Mouse (Mus musculus) thymus, adult 2 months (tissue): Measurements from ENCODE around the gene Ankrd11. TPM values are rescaled to one million over a fixed set of nuclear protein-coding genes. Genes with fewer than 3 reads are reported as not detected.
A peak's percentile ranks its signal among the peaks of the same experiment; 100 is the strongest.

Experiments
- DNase-seq: peaks from one replicate; pipeline ENCODE4 v3.0.0; 2021
- H3K27ac ChIP-seq: fragments of 200-500 bp; 2 replicates; pipeline ENCODE4 v1.5.1; 2012; ENCODE audit warnings: low read length, control low read depth; ENCODE audit not compliant: control insufficient read depth, insufficient read depth
- H3K27me3 ChIP-seq: fragments of 200-500 bp; 2 replicates; pipeline ENCODE4 v1.6.1; 2012; ENCODE audit warnings: mild to moderate bottlenecking, low read length, moderate library complexity, mixed read lengths; ENCODE audit not compliant: control insufficient read depth, insufficient read depth
- H3K36me3 ChIP-seq: fragments of 200-500 bp; 2 replicates; pipeline ENCODE4 v1.6.1; 2012; ENCODE audit warnings: mild to moderate bottlenecking, low read length, moderate library complexity; ENCODE audit not compliant: control insufficient read depth, insufficient read depth
- H3K4me1 ChIP-seq: fragments of 200-500 bp; replicated peaks from 2 replicates; pipeline ENCODE4 v1.6.1; 2012; ENCODE audit warnings: low read length; ENCODE audit not compliant: control insufficient read depth, insufficient read depth
- H3K4me3 ChIP-seq: fragments of 200-500 bp; 2 replicates; pipeline ENCODE4 v1.5.1; 2012; ENCODE audit warnings: mild to moderate bottlenecking, low read length, control low read depth, moderate library complexity; ENCODE audit not compliant: control insufficient read depth, insufficient read depth
- CTCF ChIP-seq: fragments of 200-500 bp; IDR thresholded peaks from 2 replicates; pipeline ENCODE4 v1.5.1; 2012; ENCODE audit warnings: mild to moderate bottlenecking, control low read depth, low read length, moderate library complexity, borderline replicate concordance; ENCODE audit not compliant: control insufficient read depth, poor library complexity, insufficient read depth; ENCODE audit errors: extremely low read depth
- POLR2A ChIP-seq: fragments of 200-500 bp; IDR thresholded peaks from 2 replicates; pipeline ENCODE4 v1.6.1; 2012; ENCODE audit warnings: mild to moderate bottlenecking, low read length, control low read depth, moderate library complexity; ENCODE audit not compliant: control insufficient read depth, poor library complexity, insufficient read depth; ENCODE audit errors: extremely low read depth
- WGBS: fragments of 180-500 bp; shearing (Covaris S2); methylation state at CpG from one replicate; pipeline ENCODE4 v1.1.7; 2018; 5-methylcytosine and 5-hydroxymethylcytosine counted together
- polyA plus RNA-seq: library from polyadenylated mRNA; depleted of rRNA; stranded (reverse); fragments of >200 nt; gene quantifications from 2 replicates; pipeline ENCODE4 v1.2.3, GENCODE M21; 2012

Gene Ankrd11
- polyA plus RNA-seq, 1 experiment: 118 TPM

GRCm38 (mm10) chr8:122954090-122954799, 87.8 kb downstream of the Ankrd11 start:
- Histone ChIP-seq H3K27ac (no peak overlapping the region), H3K36me3 (no peaks in the 10 kb centered on the region), H3K4me1 (peaks cover 41% of the 10 kb centered on the region), H3K4me3 (no peak overlapping the region), H3K27me3 (no peaks in the 10 kb centered on the region)
- TF ChIP-seq POLR2A (no peak), CTCF (no peak)
- peak; percentile 44 for DNase-seq
- 37% methylated on average over 3 of the region's 3 CpGs for WGBS

- WGBS: 4% methylated on average over 6 of the region's 6 CpGs
- no peaks in the 10 kb centered on the region for H3K36me3 ChIP-seq
- DNase-seq: peak; percentile 18
- H3K4me3 ChIP-seq: no peak overlapping the region
- H3K27me3 ChIP-seq: no peaks in the 10 kb centered on the region
- peaks cover 45% of the 10 kb centered on the region for H3K4me1 ChIP-seq
- H3K27ac ChIP-seq: no peak overlapping the region
- no peak for TF ChIP-seq POLR2A
Observed at GRCm38 (mm10) chr8:122953028-122953427, 89.0 kb downstream of the Ankrd11 start.

GRCm38 (mm10) chr8:122951456-122951855, 90.6 kb downstream of the Ankrd11 start:
- Histone ChIP-seq H3K4me1 (peaks cover 37% of the 10 kb centered on the region), H3K27ac (no peak overlapping the region), H3K4me3 (no peak overlapping the region), H3K27me3 (no peaks in the 10 kb centered on the region), H3K36me3 (no peaks in the 10 kb centered on the region)
- DNase-seq: peak; percentile 51
- TF ChIP-seq POLR2A: no peak
- no peak for TF ChIP-seq CTCF
- 22% methylated on average over 5 of the region's 5 CpGs for WGBS

DNA sequence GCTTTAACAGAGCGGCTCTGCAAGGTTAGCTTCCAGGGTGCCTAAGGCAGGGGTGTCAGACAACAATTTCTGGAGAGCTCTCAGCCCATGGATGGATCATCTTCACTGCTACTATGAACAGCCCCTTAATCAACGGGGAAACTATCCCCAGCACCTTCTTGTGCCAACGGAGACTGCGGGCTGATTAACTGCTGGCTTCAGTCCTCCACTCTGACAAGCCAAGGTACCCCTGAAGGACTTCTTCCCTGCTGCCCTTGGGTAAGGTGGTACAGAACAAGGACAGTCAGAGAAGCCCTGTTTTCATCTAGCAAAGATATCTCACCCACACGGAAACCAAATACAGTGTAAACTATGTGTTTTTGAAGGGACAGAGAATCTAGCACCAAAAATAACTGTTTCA, 92.4 kb downstream of the Ankrd11 start:
- DNase-seq: no peak
- Histone ChIP-seq H3K27me3 (no peaks in the 10 kb centered on the region), H3K4me1 (peaks cover 32% of the 10 kb centered on the region), H3K27ac (no peak overlapping the region), H3K4me3 (no peak overlapping the region), H3K36me3 (no peaks in the 10 kb centered on the region)
- TF ChIP-seq POLR2A: no peak
- TF ChIP-seq CTCF: no peak
- 87% methylated on average over 5 of the region's 5 CpGs for WGBS

DNA sequence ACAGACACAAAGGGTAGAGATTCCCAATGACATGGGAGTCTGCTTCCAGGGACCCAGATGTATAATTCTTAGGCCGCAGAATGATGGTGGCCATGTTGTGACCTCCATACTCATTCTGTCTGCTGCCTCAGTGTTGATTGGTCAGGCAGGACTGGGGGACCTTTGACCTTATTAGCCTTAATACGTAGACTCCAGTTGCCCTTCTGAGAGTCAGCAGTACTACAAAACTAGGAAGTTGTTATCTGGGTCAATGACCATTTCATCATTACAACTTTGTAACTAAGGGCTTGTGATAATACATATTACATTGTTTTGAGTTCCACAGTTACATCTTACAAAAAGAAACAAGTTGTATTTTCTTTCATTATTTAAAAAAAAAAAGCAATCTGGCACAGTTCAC, 96.3 kb downstream of the Ankrd11 start:
- peaks cover 4% of the 10 kb centered on the region for H3K36me3 ChIP-seq
- no peak for TF ChIP-seq CTCF
- TF ChIP-seq POLR2A: no peak
- 99% methylated on average over 2 of the region's 2 CpGs for WGBS
- no peak overlapping the region for H3K4me3 ChIP-seq
- no peak overlapping the region for H3K27ac ChIP-seq
- DNase-seq: no peak
- H3K4me1 ChIP-seq: peaks cover 13% of the 10 kb centered on the region
- H3K27me3 ChIP-seq: no peaks in the 10 kb centered on the region

DNA sequence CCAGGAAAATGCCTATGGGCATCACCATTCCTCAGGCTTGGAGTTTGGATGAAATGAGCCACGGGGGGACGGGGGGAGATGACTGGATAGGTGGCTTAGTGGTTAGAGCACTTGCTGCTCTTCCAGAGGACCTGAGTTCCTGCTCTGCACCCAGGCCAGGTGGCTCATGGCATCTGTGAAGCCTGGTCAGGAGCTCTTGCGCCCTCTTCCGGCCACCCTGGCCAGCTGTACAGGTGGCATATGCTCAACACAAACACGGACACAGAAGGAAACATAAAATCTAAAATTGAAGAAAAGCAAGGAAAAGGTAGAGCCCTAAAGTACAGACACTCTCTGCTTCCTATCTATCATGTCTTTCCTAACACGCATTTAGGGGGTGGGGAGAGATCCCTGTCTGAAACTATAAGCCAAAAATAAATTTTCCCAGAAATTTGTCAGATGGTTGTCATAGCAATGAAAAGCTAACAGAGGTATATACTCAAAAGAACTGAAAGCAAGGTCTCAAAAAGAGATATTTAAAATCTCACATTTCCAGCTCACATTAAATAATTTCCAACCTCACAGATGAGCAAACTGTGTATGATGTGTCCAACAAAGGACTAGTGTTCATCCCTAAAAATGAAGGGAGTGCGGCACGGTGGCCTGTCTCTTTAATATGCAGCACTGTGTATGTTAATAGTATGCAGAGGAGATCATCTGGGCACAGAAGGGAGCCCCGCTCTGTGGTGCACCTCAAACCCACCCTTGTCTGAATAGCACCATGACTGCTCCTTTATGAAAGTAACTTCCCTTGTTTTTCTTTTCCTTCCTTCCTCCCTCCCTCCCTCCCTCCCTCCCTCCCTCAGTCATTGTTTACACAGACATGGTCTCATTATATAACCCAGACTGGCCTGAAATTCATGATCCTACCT, 99.0 kb downstream of the Ankrd11 start:
- DNase-seq: peak; percentile 38
- no peak overlapping the region for H3K27ac ChIP-seq
- no peak for TF ChIP-seq POLR2A
- TF ChIP-seq CTCF: peak; percentile 50; the same call in 1 of the 2 replicates
- WGBS: 52% methylated on average over 9 of the region's 9 CpGs
- H3K36me3 ChIP-seq: peaks cover 4% of the 10 kb centered on the region
- H3K4me1 ChIP-seq: peaks cover 20% of the 10 kb centered on the region
- H3K27me3 ChIP-seq: no peaks in the 10 kb centered on the region
- H3K4me3 ChIP-seq: no peak overlapping the region
